Mouse (Mus musculus): ENCODE results near the gene Slc35g3. TPM values are rescaled to one million over a fixed set of nuclear protein-coding genes. Genes with fewer than 3 reads are reported as not detected.

Slc35g3 gene
- total RNA-seq, 2 experiments from 2014 or later, result not detected

DNA sequence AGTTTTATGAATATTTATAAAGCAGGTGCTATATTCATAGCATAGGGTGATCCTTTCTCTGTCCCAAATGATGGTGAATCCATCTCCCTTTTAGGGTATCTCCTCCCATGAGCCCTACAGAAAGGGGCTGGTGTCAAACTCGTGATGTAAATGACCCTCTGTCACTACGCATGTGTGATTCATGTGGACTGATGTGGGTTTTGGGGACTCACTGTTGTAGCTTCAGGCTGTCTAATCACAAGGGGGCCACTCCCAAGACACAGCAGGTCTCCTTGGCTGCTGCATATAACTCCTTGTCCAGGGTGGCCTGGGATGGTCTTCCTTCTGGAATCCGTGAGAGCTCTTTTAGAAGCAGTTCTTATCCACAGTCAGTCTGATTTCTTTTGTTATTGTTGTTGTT, 51.3 kb downstream of the Slc35g3 start:
- 0 out of 2 replicates have a peak, but pooled peaks have one; percentile 50 for ATAC-seq (replicated peaks; ENCODE audit: low FRiP score, poor library complexity, severe bottlenecking)

Other genes with a start within 250 kb of the Slc35g3 start
Only the 30 nearest of the 43 such genes appear.
- gene Atp1b2, start 156.0 kb downstream of the Slc35g3 start, total RNA-seq (2015; ENCODE audit: low replicate concordance), result 10.6 and 24.0 TPM in 2 replicates
- 1.2 and 4.0 TPM in 2 replicates for gene Atp1b2, start 156.0 kb downstream of the Slc35g3 start, total RNA-seq (2017; ENCODE audit: low replicate concordance)
- gene Shbg, start 144.1 kb downstream of the Slc35g3 start, total RNA-seq (2015; ENCODE audit: low replicate concordance), result not detected in 2 replicates
- gene Shbg, start 144.1 kb downstream of the Slc35g3 start, total RNA-seq (2017; ENCODE audit: low replicate concordance), result 0.51 TPM in 1 of 2 replicates, not detected in the other
- not detected in 2 replicates for gene Sat2, start 139.9 kb downstream of the Slc35g3 start, total RNA-seq (2015; ENCODE audit: low replicate concordance)
- 0.70 TPM in 1 of 2 replicates, not detected in the other for gene Sat2, start 139.9 kb downstream of the Slc35g3 start, total RNA-seq (2017; ENCODE audit: low replicate concordance)
- 12.3 and 19.2 TPM in 2 replicates for gene Fxr2, start 129.0 kb downstream of the Slc35g3 start, total RNA-seq (2015; ENCODE audit: low replicate concordance)
- 14.4 and 26.6 TPM in 2 replicates for gene Fxr2, start 129.0 kb downstream of the Slc35g3 start, total RNA-seq (2017; ENCODE audit: low replicate concordance)
- gene Sox15, start 106.7 kb downstream of the Slc35g3 start, total RNA-seq (2015; ENCODE audit: low replicate concordance), result not detected in 2 replicates
- gene Sox15, start 106.7 kb downstream of the Slc35g3 start, total RNA-seq (2017; ENCODE audit: low replicate concordance), result not detected in 2 replicates
- gene Mpdu1, start 99.3 kb downstream of the Slc35g3 start, total RNA-seq (2015; ENCODE audit: low replicate concordance), result 2.9 and 15.6 TPM in 2 replicates
- gene Mpdu1, start 99.3 kb downstream of the Slc35g3 start, total RNA-seq (2017; ENCODE audit: low replicate concordance), result 6.4 and 19.6 TPM in 2 replicates
- 42.6 and 48.8 TPM in 2 replicates for gene Cd68, start 95.8 kb downstream of the Slc35g3 start, total RNA-seq (2015; ENCODE audit: low replicate concordance)
- 20.9 and 44.4 TPM in 2 replicates for gene Cd68, start 95.8 kb downstream of the Slc35g3 start, total RNA-seq (2017; ENCODE audit: low replicate concordance)
- 177 and 204 TPM in 2 replicates for gene Eif4a1, start 89.5 kb downstream of the Slc35g3 start, total RNA-seq (2015; ENCODE audit: low replicate concordance)
- gene Eif4a1, start 89.5 kb downstream of the Slc35g3 start, total RNA-seq (2017; ENCODE audit: low replicate concordance), result 163 and 169 TPM in 2 replicates
- 46.4 and 52.3 TPM in 2 replicates for gene Senp3, start 79.9 kb downstream of the Slc35g3 start, total RNA-seq (2015; ENCODE audit: low replicate concordance)
- 10.3 and 18.2 TPM in 2 replicates for gene Senp3, start 79.9 kb downstream of the Slc35g3 start, total RNA-seq (2017; ENCODE audit: low replicate concordance)
- 9.2 and 17.9 TPM in 2 replicates for gene Tnfsf13, start 76.2 kb downstream of the Slc35g3 start, total RNA-seq (2015; ENCODE audit: low replicate concordance)
- gene Tnfsf13, start 76.2 kb downstream of the Slc35g3 start, total RNA-seq (2017; ENCODE audit: low replicate concordance), result 0.28 and 7.8 TPM in 2 replicates
- gene Tnfsf12, start 66.1 kb downstream of the Slc35g3 start, total RNA-seq (2015; ENCODE audit: low replicate concordance), result 1.3 TPM in 1 of 2 replicates, not detected in the other
- 0.17 and 1.1 TPM in 2 replicates for gene Tnfsf12, start 66.1 kb downstream of the Slc35g3 start, total RNA-seq (2017; ENCODE audit: low replicate concordance)
- 0.38 and 4.8 TPM in 2 replicates for gene Tnfsfm13, start 65.9 kb downstream of the Slc35g3 start, total RNA-seq (2015; ENCODE audit: low replicate concordance)
- gene Tnfsfm13, start 65.9 kb downstream of the Slc35g3 start, total RNA-seq (2017; ENCODE audit: low replicate concordance), result 2.8 and 5.2 TPM in 2 replicates
- 56.5 and 58.3 TPM in 2 replicates for gene Polr2a, start 3.3 kb downstream of the Slc35g3 start, total RNA-seq (2015; ENCODE audit: low replicate concordance)
- 69.5 and 76.9 TPM in 2 replicates for gene Polr2a, start 3.3 kb downstream of the Slc35g3 start, total RNA-seq (2017; ENCODE audit: low replicate concordance)
- gene Zbtb4, start 3.9 kb upstream of the Slc35g3 start, total RNA-seq (2015; ENCODE audit: low replicate concordance), result 1.7 and 1.9 TPM in 2 replicates
- 0.94 and 2.4 TPM in 2 replicates for gene Zbtb4, start 3.9 kb upstream of the Slc35g3 start, total RNA-seq (2017; ENCODE audit: low replicate concordance)
- gene Chrnb1, start 34.0 kb upstream of the Slc35g3 start, total RNA-seq (2015; ENCODE audit: low replicate concordance), result 4.0 TPM in 1 of 2 replicates, not detected in the other
- gene Chrnb1, start 34.0 kb upstream of the Slc35g3 start, total RNA-seq (2017; ENCODE audit: low replicate concordance), result 0.26 TPM in 1 of 2 replicates, not detected in the other
- not detected in 2 replicates for gene Fgf11, start 39.9 kb upstream of the Slc35g3 start, total RNA-seq (2015; ENCODE audit: low replicate concordance)
- gene Fgf11, start 39.9 kb upstream of the Slc35g3 start, total RNA-seq (2017; ENCODE audit: low replicate concordance), result not detected in 2 replicates
- gene Tmem102, start 43.7 kb upstream of the Slc35g3 start, total RNA-seq (2015; ENCODE audit: low replicate concordance), result not detected in 2 replicates
- gene Tmem102, start 43.7 kb upstream of the Slc35g3 start, total RNA-seq (2017; ENCODE audit: low replicate concordance), result not detected in 2 replicates
- gene Gm39566, start 53.3 kb upstream of the Slc35g3 start, total RNA-seq (2015; ENCODE audit: low replicate concordance), result 0.42 TPM in 1 of 2 replicates, not detected in the other
- gene Gm39566, start 53.3 kb upstream of the Slc35g3 start, total RNA-seq (2017; ENCODE audit: low replicate concordance), result 0.14 TPM in 1 of 2 replicates, not detected in the other
- gene Spem2, start 56.5 kb upstream of the Slc35g3 start, total RNA-seq (2015; ENCODE audit: low replicate concordance), result not detected in 2 replicates
- gene Spem2, start 56.5 kb upstream of the Slc35g3 start, total RNA-seq (2017; ENCODE audit: low replicate concordance), result not detected in 2 replicates
- not detected in 2 replicates for gene Spem1, start 60.2 kb upstream of the Slc35g3 start, total RNA-seq (2015; ENCODE audit: low replicate concordance)
- gene Spem1, start 60.2 kb upstream of the Slc35g3 start, total RNA-seq (2017; ENCODE audit: low replicate concordance), result not detected in 2 replicates
- 0.19 and 0.42 TPM in 2 replicates for gene Nlgn2, start 75.8 kb upstream of the Slc35g3 start, total RNA-seq (2015; ENCODE audit: low replicate concordance)
- 0.28 and 1.1 TPM in 2 replicates for gene Nlgn2, start 75.8 kb upstream of the Slc35g3 start, total RNA-seq (2017; ENCODE audit: low replicate concordance)
- 142 and 218 TPM in 2 replicates for gene Tmem256, start 76.5 kb upstream of the Slc35g3 start, total RNA-seq (2015; ENCODE audit: low replicate concordance)
- gene Tmem256, start 76.5 kb upstream of the Slc35g3 start, total RNA-seq (2017; ENCODE audit: low replicate concordance), result 57.1 and 181 TPM in 2 replicates
- gene Plscr3, start 84.4 kb upstream of the Slc35g3 start, total RNA-seq (2015; ENCODE audit: low replicate concordance), result 12.5 and 17.6 TPM in 2 replicates
- gene Plscr3, start 84.4 kb upstream of the Slc35g3 start, total RNA-seq (2017; ENCODE audit: low replicate concordance), result 5.9 and 11.4 TPM in 2 replicates
- 15.5 and 19.6 TPM in 2 replicates for gene Tnk1, start 96.8 kb upstream of the Slc35g3 start, total RNA-seq (2015; ENCODE audit: low replicate concordance)
- 8.3 and 13.8 TPM in 2 replicates for gene Tnk1, start 96.8 kb upstream of the Slc35g3 start, total RNA-seq (2017; ENCODE audit: low replicate concordance)
- not detected in 2 replicates for gene Tmem95, start 116.0 kb upstream of the Slc35g3 start, total RNA-seq (2015; ENCODE audit: low replicate concordance)
- not detected in 2 replicates for gene Tmem95, start 116.0 kb upstream of the Slc35g3 start, total RNA-seq (2017; ENCODE audit: low replicate concordance)
- gene Kctd11, start 119.4 kb upstream of the Slc35g3 start, total RNA-seq (2015; ENCODE audit: low replicate concordance), result 1.3 and 2.1 TPM in 2 replicates
- gene Kctd11, start 119.4 kb upstream of the Slc35g3 start, total RNA-seq (2017; ENCODE audit: low replicate concordance), result 0.42 and 0.77 TPM in 2 replicates
- gene Acap1, start 133.6 kb upstream of the Slc35g3 start, total RNA-seq (2015; ENCODE audit: low replicate concordance), result 9.0 and 15.7 TPM in 2 replicates
- 12.1 and 16.1 TPM in 2 replicates for gene Acap1, start 133.6 kb upstream of the Slc35g3 start, total RNA-seq (2017; ENCODE audit: low replicate concordance)
- 2.7 TPM in 1 of 2 replicates, not detected in the other for gene 2810408A11Rik, start 139.0 kb upstream of the Slc35g3 start, total RNA-seq (2015; ENCODE audit: low replicate concordance)
- 6.0 TPM in 1 of 2 replicates, not detected in the other for gene 2810408A11Rik, start 139.0 kb upstream of the Slc35g3 start, total RNA-seq (2017; ENCODE audit: low replicate concordance)
- gene Neurl4, start 139.1 kb upstream of the Slc35g3 start, total RNA-seq (2015; ENCODE audit: low replicate concordance), result 3.5 and 3.8 TPM in 2 replicates
- 9.3 and 16.0 TPM in 2 replicates for gene Neurl4, start 139.1 kb upstream of the Slc35g3 start, total RNA-seq (2017; ENCODE audit: low replicate concordance)
- 69.0 and 102 TPM in 2 replicates for gene Gps2, start 151.9 kb upstream of the Slc35g3 start, total RNA-seq (2015; ENCODE audit: low replicate concordance)
- 52.9 and 63.3 TPM in 2 replicates for gene Gps2, start 151.9 kb upstream of the Slc35g3 start, total RNA-seq (2017; ENCODE audit: low replicate concordance)

Measured in erythroblast, adult 5-6 weeks (primary cell).